Mouse (Mus musculus): ENCODE results near the gene Aif1.
"Not testable (repeated sequence)": the region's sequence is repeated elsewhere in the genome, so short reads cannot be mapped to it uniquely, and the experiment has no call there.

Aif1 gene

DNA sequence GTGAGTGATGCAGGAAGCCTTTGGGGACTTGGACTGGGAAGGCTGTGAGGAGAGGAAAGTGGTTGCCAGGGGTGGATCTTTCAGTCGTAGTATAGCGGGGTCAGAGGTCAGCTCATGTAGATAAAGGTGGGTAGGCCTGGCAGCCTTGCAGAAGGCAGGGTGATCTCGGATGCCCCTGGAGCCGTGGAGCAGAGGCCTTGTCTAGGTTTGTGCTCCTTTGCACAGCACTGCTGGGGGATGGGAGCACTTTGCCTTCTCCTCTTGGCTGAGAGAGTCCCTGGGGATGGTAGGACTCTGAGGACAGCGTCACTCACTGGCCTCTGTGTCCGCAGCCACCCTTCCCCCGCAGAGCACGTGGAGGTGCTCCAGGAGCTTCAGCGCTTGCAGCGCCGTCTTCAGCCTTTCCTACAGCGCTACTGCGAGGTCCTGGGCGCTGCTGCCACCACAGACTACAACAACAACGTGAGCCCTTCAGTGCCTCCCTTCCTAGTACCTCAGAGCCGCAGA is 35.3 kb downstream of the Aif1 start:
- DNase-seq = no peak

DNA sequence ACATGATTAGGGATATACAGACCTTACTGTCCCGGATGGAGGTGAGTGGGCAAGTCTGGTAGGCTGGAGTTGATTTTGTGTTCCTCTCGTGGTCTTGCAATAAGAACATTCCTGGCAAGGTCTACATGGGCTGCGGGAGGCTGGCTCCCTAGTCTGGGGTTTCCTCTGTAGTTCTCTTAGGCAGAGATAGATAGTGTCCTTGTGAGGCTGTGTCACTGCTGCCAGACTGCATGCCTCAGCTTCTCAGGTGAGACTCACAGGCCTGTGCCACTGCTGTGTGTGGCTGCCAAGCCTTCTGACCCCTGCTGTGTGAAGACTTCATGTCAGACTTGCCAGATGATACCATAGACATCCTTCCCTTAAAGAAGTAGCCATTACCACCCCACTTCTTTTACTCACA is 36.6 kb downstream of the Aif1 start:
- no peak for DNase-seq

DNA sequence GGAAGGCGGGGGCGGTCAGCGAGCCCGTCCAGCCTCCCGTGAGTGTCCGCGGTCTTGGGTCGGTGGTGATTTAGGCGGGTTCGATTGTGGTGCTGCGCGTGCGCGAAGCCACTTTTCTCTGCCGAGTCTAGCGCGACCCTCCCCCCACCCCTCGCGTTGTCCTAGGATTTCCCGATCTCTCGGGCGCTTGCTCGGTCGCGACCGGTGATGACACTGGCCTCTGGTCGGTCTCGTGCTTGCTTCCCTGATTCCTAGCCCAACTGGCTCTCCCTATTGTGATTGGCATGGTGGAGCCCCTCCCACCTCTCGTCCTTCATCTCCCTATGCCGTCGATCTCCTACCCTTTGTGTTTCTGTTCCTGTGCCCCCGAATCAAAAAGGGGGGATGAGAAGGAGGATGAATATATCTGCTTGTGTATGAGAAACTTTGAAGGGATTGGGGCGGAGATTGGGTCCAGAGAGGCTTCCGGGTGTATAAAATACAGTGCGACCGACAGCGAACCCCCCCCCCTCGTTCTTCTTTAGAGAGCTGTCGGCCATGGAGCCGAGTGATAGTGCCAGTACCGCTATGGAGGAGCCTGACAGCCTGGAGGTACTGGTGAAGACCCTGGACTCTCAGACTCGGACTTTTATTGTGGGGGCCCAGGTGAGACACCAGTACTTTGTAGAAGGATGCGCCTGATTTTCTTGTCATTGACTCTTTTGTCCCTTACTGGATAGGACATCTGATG is 40.1 kb downstream of the Aif1 start:
- peak in 1 of 2 experiments; percentile 55 for DNase-seq

DNA sequence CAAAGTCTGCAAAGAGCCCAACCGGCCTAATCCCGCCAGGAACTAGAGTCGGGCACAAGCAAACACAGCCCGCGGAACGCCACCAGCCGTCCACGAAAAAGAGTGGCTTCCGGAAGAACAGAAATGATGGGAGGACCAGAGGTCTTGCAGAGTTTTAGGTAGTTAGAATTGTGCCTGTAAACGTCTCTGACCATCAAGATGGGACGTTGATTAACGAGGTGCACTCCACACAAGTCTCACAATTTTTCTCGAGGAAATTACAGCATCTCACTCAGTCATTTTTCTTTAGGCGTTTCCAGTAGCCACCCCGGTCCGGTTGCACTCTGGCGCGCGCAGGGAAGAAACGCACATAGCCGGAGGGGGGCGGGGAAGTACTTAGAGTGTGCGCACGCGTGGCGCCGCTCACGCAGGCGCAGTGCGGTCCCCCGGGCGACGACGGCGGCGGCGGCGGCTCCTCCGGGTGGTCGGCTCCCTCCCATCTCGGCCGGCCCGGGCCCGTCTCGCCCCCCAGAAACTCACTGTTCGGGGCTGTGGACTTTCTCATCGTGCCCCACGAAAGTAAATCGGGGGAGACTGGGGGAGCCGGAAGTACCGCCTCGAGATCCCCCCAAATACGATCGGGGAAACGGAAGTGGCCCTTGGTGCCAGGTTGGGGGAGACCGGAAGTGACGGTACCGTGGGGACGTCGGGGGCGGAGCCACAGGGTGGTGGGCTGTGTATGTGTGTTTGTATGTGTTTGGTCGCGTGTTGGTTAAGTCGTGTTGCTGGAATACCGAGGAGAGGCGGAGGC is 40.9 kb downstream of the Aif1 start, which contains the start of gene Bag6:
Gene Bag6 (plus strand): TSS at position 378 of the 790 bp plus-strand sequence.
- DNase-seq = peak; percentile 91 to 96

DNA sequence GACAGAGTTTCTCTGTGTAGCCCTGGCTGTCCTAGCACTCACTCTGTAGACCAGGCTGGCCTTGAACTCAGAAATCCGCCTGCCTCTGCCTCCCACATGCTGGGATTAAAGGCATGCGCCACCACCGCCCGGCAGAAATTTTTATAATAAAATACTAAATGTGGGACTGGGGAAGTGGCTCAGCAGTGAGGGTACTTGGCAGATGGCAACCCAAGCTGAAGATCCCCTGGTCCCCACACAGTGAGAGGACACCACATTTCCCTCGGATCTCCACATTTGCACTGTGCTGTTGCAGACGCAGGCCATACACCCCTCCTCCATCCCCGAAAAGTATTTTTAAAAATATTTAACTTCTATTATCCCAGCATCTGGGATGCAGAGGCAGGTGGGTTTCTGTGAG is 42.4 kb downstream of the Aif1 start:
- DNase-seq = no peak

DNA sequence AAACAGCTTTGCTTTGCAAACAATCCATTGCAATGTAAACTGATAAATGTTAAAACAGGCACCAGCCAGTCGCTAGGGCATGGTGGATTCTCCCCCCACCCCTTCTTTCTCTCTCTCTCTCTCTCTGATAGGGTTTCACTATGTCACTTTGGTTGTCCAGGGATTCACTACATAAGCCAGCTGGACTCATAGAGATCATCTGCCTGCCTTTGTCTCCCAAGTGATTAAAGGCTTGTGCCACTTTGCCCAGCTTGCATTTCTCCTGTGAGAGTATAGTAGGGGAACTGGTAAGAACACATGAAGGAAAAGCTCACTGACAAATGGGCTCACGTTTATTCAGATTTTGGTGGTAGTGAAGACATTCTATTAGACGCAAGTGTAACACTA is 43.7 kb downstream of the Aif1 start:
- DNase-seq = no peak

DNA sequence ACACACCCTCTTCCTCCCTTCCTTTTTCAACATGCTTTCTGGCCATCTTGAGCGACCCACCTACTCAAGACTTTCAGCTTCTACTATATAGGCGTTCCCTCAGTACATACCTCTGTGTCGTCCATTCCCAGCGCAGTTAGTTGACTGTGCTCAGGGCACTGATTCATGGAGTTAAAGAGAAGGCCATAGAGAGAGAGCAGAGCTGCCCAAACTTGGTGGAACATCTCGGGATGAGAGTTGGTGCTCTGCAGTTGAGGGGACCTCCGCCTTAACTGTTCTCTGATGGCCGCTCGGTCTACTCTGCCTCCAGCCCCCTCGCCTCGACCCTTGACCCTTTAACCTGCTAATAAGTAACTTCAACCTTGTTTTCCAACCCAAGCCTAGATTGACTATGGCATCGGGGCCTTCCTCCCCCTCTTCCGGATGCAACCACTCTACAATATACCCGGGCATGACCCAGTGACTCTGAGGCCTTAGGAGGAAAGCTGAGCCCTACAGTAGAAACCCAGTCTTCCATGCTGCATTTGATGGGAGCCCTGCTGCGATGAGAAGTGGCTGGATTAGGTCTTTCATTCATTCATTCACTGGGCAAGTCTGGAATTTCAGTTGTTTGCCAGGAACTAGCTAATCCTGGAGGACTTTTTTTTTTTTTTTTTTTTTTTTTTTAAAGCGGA is 44.2 kb downstream of the Aif1 start, which contains the start of gene Apom:
Gene Apom (minus strand): TSS at position 551 of the 674 bp plus-strand sequence.
- no peak for DNase-seq

DNA sequence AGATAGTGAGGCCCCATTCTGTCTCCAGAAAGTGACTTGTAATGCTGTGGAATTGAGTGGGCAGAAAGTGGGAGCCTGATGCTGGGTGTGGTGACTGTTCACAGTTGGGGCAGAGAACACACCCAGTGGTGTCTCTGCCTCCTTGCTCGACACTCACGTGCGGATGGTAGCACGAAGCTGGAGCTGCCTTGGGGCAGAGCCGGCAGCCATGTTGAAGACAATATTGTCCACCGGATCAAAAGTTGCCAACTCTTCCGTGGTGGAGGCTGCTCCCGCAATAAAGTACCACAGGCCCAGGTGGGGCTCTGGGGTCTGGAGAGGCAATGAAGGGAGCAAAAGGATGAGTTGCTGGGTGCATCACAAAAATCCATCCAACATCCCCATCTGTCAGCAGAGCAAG is 44.8 kb downstream of the Aif1 start:
- DNase-seq = no peak

DNA sequence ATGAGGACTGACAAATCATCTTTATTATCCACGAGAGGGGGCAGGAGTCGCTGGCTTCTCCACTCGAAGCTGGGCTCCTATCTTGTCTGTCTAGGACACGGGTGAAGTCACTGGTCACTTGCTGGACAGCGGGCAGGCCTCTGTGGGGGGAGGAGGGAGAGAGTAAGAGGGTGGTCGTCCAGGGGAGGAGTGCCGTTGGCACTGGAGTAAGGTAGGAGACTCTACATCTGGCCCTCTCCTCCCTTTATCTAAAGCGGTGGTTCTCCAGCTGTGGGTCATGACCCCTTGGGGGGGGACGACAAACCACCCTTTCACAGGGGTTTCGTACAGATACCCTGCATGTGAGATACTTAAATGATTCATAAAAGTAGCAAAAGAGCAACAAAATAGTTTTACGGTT is 46.9 kb downstream of the Aif1 start:
- DNase-seq = no peak

DNA sequence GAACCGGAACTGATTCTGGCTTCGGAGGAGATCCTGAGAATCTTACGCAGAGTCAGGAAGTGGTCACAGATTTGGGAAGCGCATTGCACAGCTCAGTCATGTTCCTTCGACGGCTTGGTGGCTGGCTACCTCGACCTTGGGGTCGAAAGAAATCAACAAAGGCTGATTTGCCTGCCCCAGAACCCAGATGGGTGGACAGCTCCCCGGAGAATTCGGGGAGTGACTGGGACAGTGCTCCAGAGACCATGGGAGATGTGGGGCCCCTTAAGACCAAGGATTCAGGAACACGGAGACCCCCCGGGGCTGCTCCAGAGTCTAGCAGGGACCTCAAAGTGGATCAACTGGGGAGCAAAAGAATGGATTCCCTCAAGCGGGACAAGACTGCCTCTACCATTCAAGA is 48.9 kb downstream of the Aif1 start:
- no peak for DNase-seq

DNA sequence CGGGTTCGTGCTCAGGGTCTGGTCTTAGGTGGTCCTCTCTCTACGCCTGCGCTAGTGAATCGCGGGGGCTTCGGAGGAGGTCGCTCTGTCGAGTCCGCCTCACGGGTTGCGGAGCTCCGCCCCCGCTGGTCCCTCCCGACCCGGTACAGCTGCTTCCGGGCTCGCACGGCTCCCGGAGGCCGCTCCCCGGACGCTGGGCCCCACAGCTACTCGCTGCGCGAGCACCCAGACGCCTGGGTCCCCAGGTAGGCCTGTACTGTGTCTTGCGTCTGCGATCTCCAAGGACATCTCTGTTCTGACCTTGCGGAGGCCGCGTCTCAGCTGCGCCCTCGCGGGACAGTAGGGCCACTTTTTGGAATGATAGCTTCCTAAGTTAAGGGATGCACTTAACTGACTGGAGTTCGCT is 49.7 kb downstream of the Aif1 start, which contains the start of gene D17H6S53E:
Gene D17H6S53E (plus strand): TSS at position 168 of the 406 bp plus-strand sequence.
- DNase-seq = peak; percentile 69 to 75

DNA sequence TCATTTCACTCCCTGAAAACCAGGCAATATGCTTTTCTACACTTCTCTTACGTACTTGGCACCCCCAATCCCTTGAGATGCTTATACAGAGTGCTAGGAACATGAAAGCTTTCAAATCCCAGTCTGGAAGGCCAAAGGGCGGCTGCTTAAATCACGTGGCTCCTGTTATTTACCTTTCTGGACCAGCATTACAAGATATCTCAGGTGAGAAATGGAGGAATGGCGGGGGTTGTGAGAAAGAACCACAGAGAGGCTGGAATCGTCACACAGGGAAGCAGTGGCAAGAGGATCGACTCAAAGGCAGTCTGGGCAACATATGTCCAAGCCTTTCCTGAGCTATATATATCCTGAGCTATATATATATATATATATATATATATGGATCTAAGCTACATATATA is 50.3 kb downstream of the Aif1 start:
- DNase-seq = no peak

DNA sequence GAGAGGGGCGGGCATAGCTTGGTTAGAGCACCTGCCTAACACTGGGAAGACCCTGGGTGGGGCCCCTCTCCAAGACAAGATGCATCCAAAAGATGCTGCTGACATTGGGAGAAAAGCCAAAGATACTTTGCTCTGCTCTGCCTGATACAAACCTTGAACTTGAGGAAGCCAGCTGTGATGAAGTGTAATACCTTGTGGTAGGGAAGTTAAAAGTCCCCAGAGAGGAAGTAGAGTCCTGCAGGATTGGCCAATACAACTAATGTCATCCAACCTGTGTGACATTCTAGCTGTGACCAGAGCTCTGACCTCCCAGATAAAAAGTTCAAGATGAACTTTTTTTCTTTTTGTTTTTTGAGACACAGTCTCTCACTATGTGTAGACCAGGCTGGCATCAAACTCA is 50.8 kb downstream of the Aif1 start:
- DNase-seq = no peak

DNA sequence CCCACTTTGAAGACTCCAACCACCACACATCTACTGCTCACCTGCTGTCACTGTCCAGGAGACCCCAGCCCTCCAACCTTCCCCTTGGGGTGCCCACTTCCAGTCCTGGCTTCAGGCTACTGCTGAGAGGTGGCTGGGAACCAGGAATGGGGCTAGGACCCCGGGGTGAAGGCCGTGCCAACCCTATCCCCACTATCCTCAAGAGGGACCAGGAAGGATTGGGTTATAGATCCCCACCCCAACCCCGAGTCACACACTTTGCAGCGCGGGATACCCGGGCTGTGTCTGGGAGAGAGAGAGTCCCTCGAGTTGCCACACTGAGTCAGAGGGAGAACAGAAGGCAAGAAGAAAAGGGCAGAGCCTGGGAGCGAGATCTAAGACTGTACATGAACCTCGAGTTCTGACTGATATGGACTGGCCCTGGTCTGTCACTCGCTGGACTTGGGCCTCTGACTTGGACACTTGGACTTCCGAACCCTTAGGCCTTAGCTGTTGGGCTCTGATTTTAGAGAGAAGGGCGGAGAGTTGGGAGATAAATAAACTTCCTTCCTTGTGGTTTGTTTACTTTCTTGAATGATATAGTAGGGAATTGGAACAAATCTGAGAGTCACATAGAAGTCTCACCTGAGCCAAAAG is 51.5 kb downstream of the Aif1 start:
- DNase-seq = not testable (repeated sequence)

DNA sequence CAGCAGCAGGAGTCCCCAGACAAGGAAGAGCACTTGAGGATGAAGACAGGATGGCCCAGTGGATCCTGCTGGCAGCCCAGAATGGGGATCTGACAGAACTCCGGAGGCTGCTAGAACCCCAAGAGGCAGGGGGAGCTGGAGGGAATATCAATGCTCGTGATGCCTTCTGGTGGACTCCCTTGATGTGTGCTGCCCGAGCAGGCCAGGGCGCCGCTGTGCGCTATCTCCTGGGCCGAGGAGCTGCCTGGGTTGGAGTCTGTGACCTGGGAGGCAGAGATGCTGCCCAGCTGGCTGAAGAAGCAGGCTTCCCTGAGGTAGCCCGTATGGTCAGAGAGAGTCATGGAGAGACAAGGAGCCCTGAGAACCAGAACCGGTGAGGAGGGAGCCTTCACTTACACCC is 52.6 kb downstream of the Aif1 start:
- not testable (repeated sequence) for DNase-seq

DNA sequence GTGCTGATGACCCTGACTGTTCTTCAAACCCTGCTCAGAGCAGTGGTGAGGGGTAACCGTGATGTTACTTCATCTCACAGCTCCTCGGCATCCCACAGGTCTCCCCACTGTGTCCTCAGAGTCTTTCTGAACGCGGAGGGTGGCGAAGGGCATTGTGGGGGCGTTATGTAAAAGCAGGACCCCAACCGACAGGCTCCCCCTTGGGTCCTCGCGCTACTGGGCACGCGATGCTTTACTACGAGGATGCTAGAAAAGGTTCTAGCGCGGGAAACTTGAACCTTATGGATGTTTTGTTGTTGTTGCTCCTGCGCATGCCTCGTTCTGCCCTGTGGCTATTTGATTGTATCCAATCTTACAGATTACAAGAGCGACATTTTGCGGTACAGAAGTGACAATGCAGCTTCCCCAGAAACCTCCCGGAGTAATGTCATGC is 54.0 kb downstream of the Aif1 start, which contains the start of gene Csnk2b:
Gene Csnk2b (minus strand): TSS at position 183 of the 433 bp plus-strand sequence.
- peak; percentile 73 to 77 for DNase-seq

DNA sequence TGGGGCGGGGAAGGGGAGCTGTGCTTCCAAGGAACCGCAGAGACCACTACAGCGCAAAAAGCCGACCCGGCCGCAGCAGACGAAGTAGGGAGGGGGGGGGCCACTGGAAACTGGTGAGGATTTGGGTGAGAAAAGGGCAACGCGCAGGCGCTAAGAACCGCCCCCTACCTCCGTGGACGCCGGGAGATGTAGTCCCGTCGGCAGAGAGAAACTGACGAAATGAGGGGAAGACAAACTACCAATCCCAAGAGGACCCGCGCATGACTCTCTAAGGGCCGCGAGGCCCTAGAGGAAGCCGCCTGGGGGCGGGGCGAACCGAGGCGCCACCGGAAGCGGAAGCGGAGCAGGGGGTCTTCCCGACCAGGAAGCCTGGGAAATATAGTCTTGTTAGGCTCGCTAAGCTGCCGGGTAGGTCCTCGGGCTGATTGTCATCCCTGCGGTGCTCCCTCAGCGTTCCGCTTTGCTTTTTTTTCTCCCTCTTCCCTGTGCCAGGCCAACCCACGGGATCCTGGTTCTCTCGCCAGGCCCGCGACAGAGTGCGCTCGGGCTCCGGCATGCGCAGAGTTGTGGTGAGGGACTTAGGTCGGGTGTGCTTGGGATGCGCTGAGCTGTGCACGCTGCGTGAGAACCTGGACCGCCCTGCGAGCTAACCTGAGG is 54.6 kb downstream of the Aif1 start, which contains the start of gene Gpank1:
Gene Gpank1 (plus strand): TSS at position 313 of the 657 bp plus-strand sequence.
- DNase-seq = peak; percentile 97 to 99

All from cerebellum, adult 18-20 months (tissue).